Mouse (Mus musculus) forebrain, embryonic 14.5 days (tissue): Measurements from ENCODE around the gene Cyth1. TPM values are rescaled to one million over a fixed set of nuclear protein-coding genes. Genes with fewer than 3 reads are reported as not detected.

Experiments
- ATAC-seq: fragments of 200-750 bp; cut with Nextera tagmentation; 2 replicates; pipeline ENCODE4 v1.8.0; 2017; ENCODE audit warnings: mild to moderate bottlenecking, moderate library complexity
- DNase-seq: peaks from one replicate; pipeline ENCODE4 v3.0.0-alpha.2; 2015; ENCODE audit warnings: low spot score
- H3K27ac ChIP-seq: fragments of 300-500 bp; sonication (generic); 2 replicates; pipeline ENCODE4 v1.5.1; 2014; ENCODE audit warnings: low read depth, mild to moderate bottlenecking, control low read depth, low read length, moderate library complexity
- H3K27me3 ChIP-seq: fragments of 300-500 bp; sonication (generic); replicated peaks from 2 replicates; pipeline ENCODE4 v1.6.1; 2014; ENCODE audit warnings: low read length, control low read depth, mixed read lengths; ENCODE audit not compliant: control insufficient read depth, insufficient read depth
- H3K36me3 ChIP-seq: fragments of 300-500 bp; sonication (generic); 2 replicates; pipeline ENCODE4 v1.6.1; 2014; ENCODE audit warnings: low read length, control low read depth; ENCODE audit not compliant: control insufficient read depth, insufficient read depth
- H3K4me1 ChIP-seq: fragments of 300-500 bp; sonication (generic); 2 replicates; pipeline ENCODE4 v1.6.1; 2014; ENCODE audit warnings: antibody characterized with exemption, low read length, control low read depth; ENCODE audit not compliant: control insufficient read depth, insufficient read depth
- H3K4me2 ChIP-seq: fragments of 300-500 bp; sonication (generic); 2 replicates; pipeline ENCODE4 v1.6.1; 2014; ENCODE audit warnings: mild to moderate bottlenecking, control low read depth, low read length
- H3K4me3 ChIP-seq: fragments of 300-500 bp; sonication (generic); 2 replicates; pipeline ENCODE4 v1.5.1; 2014; ENCODE audit warnings: low read depth, low read length, control low read depth
- H3K9ac ChIP-seq: fragments of 300-500 bp; sonication (generic); 2 replicates; pipeline ENCODE4 v1.6.1; 2014; ENCODE audit warnings: mild to moderate bottlenecking, low read length, control low read depth, moderate library complexity
- H3K9me3 ChIP-seq: fragments of 300-500 bp; sonication (generic); replicated peaks from 2 replicates; pipeline ENCODE4 v1.6.1; 2016; ENCODE audit warnings: low read length, control low read depth, mixed read lengths; ENCODE audit not compliant: control insufficient read depth
- WGBS: fragments of 180-500 bp; shearing (Covaris S2); extraction: QIAGEN DNeasy Blood & Tissue Kit; methylation state at CpG from one replicate; pipeline ENCODE4 v1.1.7; 2014; 5-methylcytosine and 5-hydroxymethylcytosine counted together
- polyA plus RNA-seq: library from polyadenylated mRNA; unstranded; fragments of >200 nt; fragmentation: Nextera tagmentation; extraction: Ambion mirVana; gene quantifications from 2 replicates; pipeline ENCODE4 v1.2.1, GENCODE M21; 2014

Cyth1 gene
- polyA plus RNA-seq, 1 experiment from 2014 or later, result 21.9 TPM

- H3K27me3 ChIP-seq, result no peaks in the 10 kb centered on the region
- no peaks in the 10 kb centered on the region for H3K9me3 ChIP-seq
- no peak overlapping the region for H3K4me3 ChIP-seq
- no peaks in the 10 kb centered on the region for H3K36me3 ChIP-seq
- ATAC-seq (no peak), DNase-seq (no peak)
- 83% methylated on average over 6 of the region's 6 CpGs for WGBS
- H3K9ac ChIP-seq, result no peak overlapping the region
- no peaks in the 10 kb centered on the region; the same call in 1 of the 2 replicates for H3K4me1 ChIP-seq
- no peak overlapping the region for H3K4me2 ChIP-seq
- H3K27ac ChIP-seq, result no peak overlapping the region
Observed at GRCm38 (mm10) chr11:118234500-118234899, 13.9 kb downstream of the Cyth1 start.

DNA sequence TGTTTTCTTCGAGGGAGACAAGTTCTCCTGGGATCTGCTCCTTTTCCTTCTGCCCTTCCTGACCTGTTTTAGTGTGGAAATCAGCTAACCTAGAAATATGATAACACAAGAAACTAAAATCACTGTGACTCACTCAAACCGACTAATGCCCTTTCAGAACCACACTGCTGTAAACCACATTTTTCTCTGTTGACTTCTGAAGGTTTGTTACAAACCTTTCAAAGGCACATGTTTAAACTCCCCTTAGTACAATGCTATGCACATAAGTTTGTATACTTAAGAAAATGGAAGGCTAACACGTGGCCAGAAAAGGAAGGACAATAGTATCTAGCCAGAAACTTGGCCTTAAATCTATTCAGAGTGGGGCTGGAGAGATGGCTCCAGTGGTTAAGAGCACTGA lies 14.5 kb downstream of the Cyth1 start:
- ATAC-seq, result no peak
- no peaks in the 10 kb centered on the region for H3K27me3 ChIP-seq
- no peak for DNase-seq
- no peak overlapping the region for H3K4me2 ChIP-seq
- no peak overlapping the region for H3K4me3 ChIP-seq
- H3K4me1 ChIP-seq, result no peaks in the 10 kb centered on the region
- 74% methylated on average over 3 of the region's 3 CpGs for WGBS
- no peaks in the 10 kb centered on the region for H3K9me3 ChIP-seq
- H3K27ac ChIP-seq, result no peak overlapping the region
- H3K36me3 ChIP-seq, result no peaks in the 10 kb centered on the region
- no peak overlapping the region for H3K9ac ChIP-seq

DNA sequence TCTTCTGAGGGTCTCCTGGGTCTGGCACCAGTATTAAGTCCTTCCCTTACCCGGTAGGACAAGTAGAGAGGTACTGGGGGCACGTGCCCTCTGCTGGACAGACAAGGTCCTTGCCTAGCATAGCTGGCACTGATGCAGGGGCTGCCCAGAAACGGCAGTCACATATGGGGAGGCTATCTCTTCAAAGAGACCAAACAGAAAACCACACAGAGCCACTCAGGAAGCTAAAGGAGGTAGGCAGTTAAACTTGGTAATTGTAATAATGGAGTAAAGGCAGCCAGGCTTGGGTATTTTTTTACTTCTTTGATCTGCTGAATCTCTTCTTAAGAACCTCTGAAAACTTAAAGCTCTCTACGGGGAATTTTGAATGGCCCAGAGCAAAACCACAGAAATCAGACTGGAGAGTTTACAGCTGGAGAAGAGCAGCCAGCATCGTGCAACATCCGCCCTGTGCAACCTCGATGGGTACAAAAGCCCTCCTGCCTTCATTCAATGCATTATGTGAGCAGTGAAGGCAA lies 16.0 kb downstream of the Cyth1 start:
- ATAC-seq (no peak), DNase-seq (no peak)

DNA sequence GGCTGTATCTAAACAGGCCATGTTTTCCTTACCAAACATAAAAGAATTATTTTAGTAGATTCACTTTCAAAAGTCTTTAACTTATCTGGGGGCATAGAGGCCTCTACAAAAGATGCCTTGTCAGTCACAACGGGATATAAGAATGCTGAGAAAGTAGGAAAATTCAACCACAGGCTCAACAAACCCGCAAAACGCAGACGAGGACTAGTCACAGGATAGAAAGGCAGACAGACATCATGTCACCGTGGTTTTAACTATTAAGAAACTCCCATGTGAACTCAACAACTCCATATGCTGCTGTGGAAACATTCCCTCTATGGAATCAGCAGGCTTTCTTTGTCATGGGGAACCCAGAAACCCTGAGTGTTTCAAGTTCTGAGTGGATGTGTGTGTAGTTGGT lies 18.5 kb downstream of the Cyth1 start:
- Histone ChIP-seq H3K9ac (no peak overlapping the region), H3K4me1 (peaks cover 3% of the 10 kb centered on the region; the same call in 1 of the 2 replicates), H3K27me3 (no peaks in the 10 kb centered on the region), H3K27ac (no peak overlapping the region), H3K9me3 (no peaks in the 10 kb centered on the region), H3K4me3 (no peak overlapping the region), H3K4me2 (no peak overlapping the region), H3K36me3 (no peaks in the 10 kb centered on the region)
- no peak for DNase-seq
- no peak for ATAC-seq
- WGBS, result 89% methylated on average over 5 of the region's 5 CpGs

More for the DNA sequence above, 16.0 kb downstream of the Cyth1 start:
- Histone ChIP-seq H3K4me2 (no peak overlapping the region), H3K4me3 (no peak overlapping the region), H3K9ac (no peak overlapping the region), H3K27ac (no peak overlapping the region), H3K9me3 (no peaks in the 10 kb centered on the region), H3K4me1 (no peaks in the 10 kb centered on the region), H3K27me3 (no peaks in the 10 kb centered on the region), H3K36me3 (no peaks in the 10 kb centered on the region)
- 32% methylated on average over 7 of the region's 7 CpGs for WGBS

GRCm38 (mm10) chr11:118227650-118228049 lies 20.7 kb downstream of the Cyth1 start:
- Histone ChIP-seq H3K4me2 (no peak overlapping the region), H3K9me3 (no peaks in the 10 kb centered on the region), H3K4me1 (peaks cover 3% of the 10 kb centered on the region; the same call in 1 of the 2 replicates), H3K9ac (no peak overlapping the region), H3K4me3 (no peak overlapping the region), H3K36me3 (no peaks in the 10 kb centered on the region), H3K27me3 (no peaks in the 10 kb centered on the region), H3K27ac (no peak overlapping the region)
- 83% methylated on average over 7 of the region's 7 CpGs for WGBS
- ATAC-seq (no peak), DNase-seq (no peak)

DNA sequence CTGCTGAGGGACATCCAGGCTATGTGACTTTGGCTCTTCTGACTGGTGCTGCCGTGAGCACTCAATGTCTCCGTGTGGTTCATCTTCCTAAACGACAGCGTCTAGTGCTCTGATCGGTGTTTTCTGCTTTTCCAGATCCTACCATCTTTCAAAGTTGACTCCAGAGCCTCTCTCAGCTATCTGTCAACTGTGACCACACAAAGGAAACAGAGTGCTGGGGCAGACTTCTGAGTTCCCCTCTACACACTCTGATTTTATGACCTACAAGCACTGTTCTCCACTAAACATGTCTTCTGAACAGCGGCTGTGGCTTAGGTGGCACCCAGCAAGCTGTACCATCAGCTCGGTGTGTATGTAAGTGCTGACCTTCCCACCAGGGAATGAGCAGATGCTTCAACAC lies 21.5 kb downstream of the Cyth1 start:
- ATAC-seq (no peak), DNase-seq (no peak)
- H3K27ac ChIP-seq, result no peak overlapping the region
- no peak overlapping the region for H3K4me2 ChIP-seq
- no peaks in the 10 kb centered on the region for H3K36me3 ChIP-seq
- H3K4me1 ChIP-seq, result peaks cover 3% of the 10 kb centered on the region; the same call in 1 of the 2 replicates
- H3K27me3 ChIP-seq, result no peaks in the 10 kb centered on the region
- H3K4me3 ChIP-seq, result no peak overlapping the region
- H3K9me3 ChIP-seq, result no peaks in the 10 kb centered on the region
- H3K9ac ChIP-seq, result no peak overlapping the region
- 92% methylated on average over 7 of the region's 7 CpGs for WGBS

- Histone ChIP-seq H3K4me1 (peaks cover 3% of the 10 kb centered on the region; the same call in 1 of the 2 replicates), H3K27ac (no peak overlapping the region), H3K4me3 (no peak overlapping the region), H3K27me3 (no peaks in the 10 kb centered on the region), H3K9me3 (no peaks in the 10 kb centered on the region), H3K9ac (no peak overlapping the region), H3K4me2 (no peak overlapping the region), H3K36me3 (no peaks in the 10 kb centered on the region)
- no peak for ATAC-seq
- no peak for DNase-seq
- 24% methylated on average over 1 of the region's 1 CpGs for WGBS
Observed at GRCm38 (mm10) chr11:118225862-118226261, 22.5 kb downstream of the Cyth1 start.

GRCm38 (mm10) chr11:118225056-118225836 lies 23.1 kb downstream of the Cyth1 start:
- ATAC-seq, result no peak
- Histone ChIP-seq H3K36me3 (no peaks in the 10 kb centered on the region), H3K27ac (no peak overlapping the region), H3K27me3 (no peaks in the 10 kb centered on the region), H3K4me3 (no peak overlapping the region), H3K4me1 (peaks cover 3% of the 10 kb centered on the region; the same call in 1 of the 2 replicates), H3K4me2 (no peak overlapping the region), H3K9me3 (no peaks in the 10 kb centered on the region), H3K9ac (no peak overlapping the region)
- 36% methylated on average over 12 of the region's 12 CpGs for WGBS
- peak; percentile 46 for DNase-seq

- ATAC-seq (no peak), DNase-seq (no peak)
- Histone ChIP-seq H3K27me3 (no peaks in the 10 kb centered on the region), H3K4me2 (no peak overlapping the region), H3K36me3 (no peaks in the 10 kb centered on the region), H3K9ac (no peak overlapping the region), H3K27ac (no peak overlapping the region), H3K9me3 (no peaks in the 10 kb centered on the region), H3K4me1 (peaks cover 3% of the 10 kb centered on the region; the same call in 1 of the 2 replicates), H3K4me3 (no peak overlapping the region)
- 88% methylated on average over 10 of the region's 10 CpGs for WGBS
Observed at GRCm38 (mm10) chr11:118223416-118224067, 24.9 kb downstream of the Cyth1 start.
